Mouse (Mus musculus) CH12.LX (cell line): ENCODE results near the gene Hypk.

Experiments
- CTCF ChIP-seq, 2 experiments: IDR thresholded peaks in 1 of 2; conservative IDR thresholded peaks in 1 of 2; 2 replicates each; pipeline ENCODE4 v1.5.1; 2011 to 2012; ENCODE audit warnings: low read depth in 2 of 2, low read length in 2 of 2, improper control_type of control experiment in 1 of 2, inconsistent platforms in 1 of 2, mild to moderate bottlenecking in 1 of 2, moderate library complexity in 1 of 2
- E2F4 ChIP-seq: IDR thresholded peaks from 2 replicates; pipeline ENCODE4 v1.6.1; 2011; ENCODE audit warnings: low read depth, low read length, improper control_type of control experiment; ENCODE audit not compliant: insufficient replicate concordance
- HCFC1 ChIP-seq: IDR thresholded peaks from 2 replicates; pipeline ENCODE4 v1.6.1; 2012; ENCODE audit warnings: low read depth, mild to moderate bottlenecking, inconsistent platforms, low read length, improper control_type of control experiment

GRCm38 (mm10) chr2:121412843-121413386 lies 40.2 kb upstream of the Hypk start:
- TF ChIP-seq HCFC1 = no peak
- no peak for TF ChIP-seq CTCF (conservative IDR thresholded peaks at IDR 0.05 in 1 of 2, IDR thresholded peaks at IDR 0.05 in 1 of 2; ENCODE audit: low read depth in 2 of 2, low read length in 2 of 2)
- TF ChIP-seq E2F4 = no peak
